Mouse (Mus musculus) heart, adult 2 months (tissue): ENCODE measurements around the gene Ssb. TPM values are rescaled to one million over a fixed set of nuclear protein-coding genes. Genes with fewer than 3 reads are reported as not detected.

Experiments
- DNase-seq, 2 experiments: peaks; one replicate each; pipeline ENCODE4 v3.0.0; 2021
- H3K27ac ChIP-seq: fragments of 200-600 bp; 2 replicates; pipeline ENCODE4 v1.8.1; 2022
- H3K27me3 ChIP-seq: fragments of 200-500 bp; 2 replicates; pipeline ENCODE4 v1.6.1; 2012; ENCODE audit warnings: mild to moderate bottlenecking, low read length, inconsistent platforms, mixed read lengths; ENCODE audit not compliant: control insufficient read depth, insufficient read depth
- H3K36me3 ChIP-seq: fragments of 200-500 bp; 2 replicates; pipeline ENCODE4 v1.6.1; 2012; ENCODE audit warnings: low read length, inconsistent platforms; ENCODE audit not compliant: control insufficient read depth, insufficient read depth
- H3K4me1 ChIP-seq: fragments of 200-500 bp; 2 replicates; pipeline ENCODE4 v1.6.1; 2011; ENCODE audit warnings: low read length; ENCODE audit not compliant: control insufficient read depth, insufficient read depth
- H3K4me3 ChIP-seq: fragments of 200-600 bp; 2 replicates; pipeline ENCODE4 v1.8.1; 2022
- H3K79me2 ChIP-seq: fragments of 200-500 bp; replicated peaks from 2 replicates; pipeline ENCODE4 v1.6.1; 2012; ENCODE audit warnings: mild to moderate bottlenecking, inconsistent platforms, low read length, moderate library complexity, mixed read lengths; ENCODE audit not compliant: control insufficient read depth, insufficient read depth
- H3K9ac ChIP-seq: fragments of 200-500 bp; 2 replicates; pipeline ENCODE4 v1.6.1; 2012; ENCODE audit warnings: low read depth, mild to moderate bottlenecking, control low read depth, inconsistent platforms, low read length, mixed read lengths
- CTCF ChIP-seq: fragments of 200-600 bp; IDR thresholded peaks from 2 replicates; pipeline ENCODE4 v1.8.1; 2022; ENCODE audit warnings: antibody characterized with exemption, mild to moderate bottlenecking, moderate library complexity
- EP300 ChIP-seq: fragments of 200-500 bp; IDR thresholded peaks from 2 replicates; pipeline ENCODE4 v1.6.1; 2011; ENCODE audit warnings: low read depth, low read length, control low read depth; ENCODE audit not compliant: insufficient read depth
- POLR2A ChIP-seq: fragments of 200-500 bp; IDR thresholded peaks from 2 replicates; pipeline ENCODE4 v1.6.1; 2011; ENCODE audit warnings: mild to moderate bottlenecking, low read depth, low read length, control low read depth; ENCODE audit not compliant: insufficient read depth
- WGBS: fragments of 180-500 bp; shearing (Covaris S2); methylation state at CpG from one replicate; pipeline ENCODE4 v1.1.7; 2018; 5-methylcytosine and 5-hydroxymethylcytosine counted together
- intact Hi-C: fragments of 180-260 bp; cut with DNase I; formaldehyde crosslinking; loops from one replicate; pipeline ENCODE4 v1.15.1; 2025
- long read RNA-seq: library from polyadenylated mRNA; stranded (forward); transcript quantifications from one replicate; pipeline ENCODE4 v2.0.0, GENCODE M21; 2021
- polyA plus RNA-seq: library from polyadenylated mRNA; depleted of rRNA; stranded (reverse); fragments of >200 nt; gene quantifications from 2 replicates; pipeline ENCODE4 v1.2.3, GENCODE M21; 2012; rRNA removed
- total RNA-seq, 2 experiments: library from RNA; stranded (reverse); gene quantifications; 2 replicates each; pipeline ENCODE4 v1.2.3; 2021

Ssb gene
- 10 to 100 TPM; 58.4 to 64.0 TPM for total RNA-seq
- 4.3 and 10.7 TPM in 2 replicates for polyA plus RNA-seq
- long read RNA-seq, transcript Ssb-201 (12 exons, 2,001 nt), result major isoform, 37 of 55 reads
- long read RNA-seq, partial matches to known transcripts, result 10 of 55 reads
- long read RNA-seq, other reads (novel, unspliced or antisense), result 7 of 55 reads

DNA sequence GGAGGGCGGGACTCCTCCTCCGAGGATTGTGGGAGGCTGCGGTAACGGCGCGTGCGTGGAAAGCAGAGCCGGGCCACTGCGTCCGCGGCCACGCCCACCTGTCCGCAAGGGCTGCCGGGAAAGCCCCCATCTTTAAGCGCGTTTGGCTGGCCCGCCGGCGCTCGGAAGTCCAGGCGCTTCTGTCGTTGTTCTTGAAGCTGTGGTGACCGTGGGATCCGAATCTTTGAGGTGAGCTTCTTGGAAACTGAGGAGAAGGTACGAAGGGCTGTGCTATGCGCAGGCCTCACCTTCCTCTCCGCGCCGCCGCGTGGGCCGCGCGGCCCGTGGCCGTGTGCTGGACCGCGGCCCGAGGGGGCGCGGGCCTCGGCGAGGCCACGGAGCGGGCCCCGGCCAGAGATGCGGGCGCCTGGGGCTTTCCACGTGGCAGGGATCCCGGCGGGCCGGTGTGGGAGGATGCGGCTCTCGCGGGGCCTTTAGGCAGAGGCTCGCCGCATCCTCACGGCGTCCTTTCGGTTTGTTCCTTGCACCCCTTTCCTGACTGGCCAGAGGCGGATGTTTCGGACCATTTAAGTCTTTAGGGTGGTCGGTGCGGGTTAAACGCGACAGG, at the start of gene Ssb:
Gene Ssb (plus strand): TSS at position 78 of the 607 bp plus-strand sequence.
- Histone ChIP-seq H3K9ac (peak within 1 kb of the TSS; percentile 82), H3K27ac (peak within 1 kb of the TSS; percentile 83), H3K27me3 (no peaks in the 10 kb centered on the region), H3K4me1 (peaks cover 3% of the 10 kb centered on the region), H3K79me2 (no peaks in the 10 kb centered on the region; the same call in 1 of the 2 replicates), H3K36me3 (peaks cover 10% of the 10 kb centered on the region), H3K4me3 (peak within 1 kb of the TSS; percentile 73)
- WGBS, result under 1% methylated on average over 66 of the region's 66 CpGs
- intact Hi-C loops, result loop anchor here (1.0 to 10.0 kb wide), 5 partner anchors 24 to 214 kb away; partner anchors contain the start of genes Bbs5, Mettl5, Ppig and Ubr3
- DNase-seq, result peak; percentile 95 to 96
- TF ChIP-seq CTCF (no peak), POLR2A (peak; percentile 84)

DNA sequence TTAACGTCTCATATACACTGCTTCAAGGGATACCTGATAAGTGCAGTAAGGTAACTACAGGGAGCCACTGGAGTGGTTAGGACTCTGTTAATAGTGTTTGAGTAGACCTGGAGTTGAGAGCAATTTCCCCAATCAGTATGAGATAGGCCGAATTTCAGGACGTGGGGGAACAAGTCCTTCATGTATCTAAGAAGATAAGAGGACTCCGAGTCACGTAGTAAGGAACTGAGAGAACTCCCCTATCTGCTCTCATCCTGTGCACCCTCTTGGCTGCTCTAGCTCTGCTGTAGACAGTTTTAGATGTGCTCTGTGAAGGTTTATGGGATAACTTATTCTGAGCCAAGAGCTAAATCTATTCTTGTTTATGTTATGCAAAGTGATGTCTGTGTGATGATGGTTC, 44.8 kb upstream of the Ssb start:
- Histone ChIP-seq H3K36me3 (no peaks in the 10 kb centered on the region), H3K9ac (no peak overlapping the region), H3K4me3 (no peak overlapping the region), H3K27me3 (no peaks in the 10 kb centered on the region), H3K4me1 (no peaks in the 10 kb centered on the region), H3K79me2 (no peaks in the 10 kb centered on the region), H3K27ac (no peak overlapping the region)
- intact Hi-C loops, result no loop called here
- TF ChIP-seq EP300 (no peak), CTCF (no peak), POLR2A (no peak)
- 17% methylated on average over 5 of the region's 5 CpGs for WGBS
- no peak for DNase-seq

DNA sequence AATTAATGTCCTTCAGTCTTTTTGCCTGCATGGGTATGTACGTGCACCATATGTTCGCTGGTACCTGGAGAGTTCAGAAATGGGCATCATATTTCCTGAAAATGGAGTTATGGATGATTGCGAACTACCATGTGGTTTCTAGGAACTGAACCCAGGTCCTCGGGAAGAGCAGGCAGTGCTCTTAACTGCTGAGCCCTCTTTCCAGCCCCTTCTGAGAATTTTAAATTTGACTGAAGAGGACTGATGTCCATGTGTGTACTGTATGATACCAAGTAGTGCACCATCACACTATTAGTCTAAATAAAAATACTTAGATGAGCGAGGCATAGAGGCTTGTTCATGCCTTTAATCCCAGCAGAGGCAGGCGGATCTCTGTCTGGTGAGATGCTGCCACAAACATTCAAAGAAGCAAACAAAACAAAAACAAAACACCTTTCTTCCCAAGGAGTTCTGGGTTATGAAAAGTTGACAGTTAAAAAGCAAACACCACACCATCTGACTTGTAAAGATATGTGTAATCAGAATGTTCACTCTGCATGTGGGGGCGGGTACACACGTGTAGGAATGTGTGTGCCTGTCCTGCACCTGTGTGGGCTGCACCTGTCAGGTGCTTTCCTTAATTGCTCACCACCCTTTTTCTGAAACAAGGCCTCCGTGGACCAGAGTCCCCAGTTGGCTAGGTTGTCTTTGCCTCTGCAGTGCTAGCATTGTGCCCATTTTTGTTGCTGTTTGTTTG, 42.8 kb upstream of the Ssb start:
- Histone ChIP-seq H3K36me3 (no peaks in the 10 kb centered on the region), H3K27ac (no peak overlapping the region), H3K79me2 (no peaks in the 10 kb centered on the region), H3K4me3 (no peak overlapping the region), H3K4me1 (no peaks in the 10 kb centered on the region), H3K9ac (no peak overlapping the region), H3K27me3 (no peaks in the 10 kb centered on the region)
- no peak for DNase-seq
- intact Hi-C loops, result no loop called here
- WGBS, result 79% methylated on average over 9 of the region's 9 CpGs
- TF ChIP-seq POLR2A, result no peak
- TF ChIP-seq CTCF, result no peak
- no peak for TF ChIP-seq EP300

- Histone ChIP-seq H3K4me3 (no peak overlapping the region), H3K36me3 (no peaks in the 10 kb centered on the region; the same call in 1 of the 2 replicates), H3K79me2 (no peaks in the 10 kb centered on the region), H3K27me3 (no peaks in the 10 kb centered on the region), H3K4me1 (no peaks in the 10 kb centered on the region), H3K27ac (no peak overlapping the region), H3K9ac (no peak overlapping the region)
- DNase-seq, result no peak
- intact Hi-C loops, result no loop called here
- TF ChIP-seq POLR2A (no peak), CTCF (no peak), EP300 (no peak)
- WGBS, result 50% methylated on average over 1 of the region's 1 CpGs
Observed at GRCm38 (mm10) chr2:69820201-69820600, 41.2 kb upstream of the Ssb start.

DNA sequence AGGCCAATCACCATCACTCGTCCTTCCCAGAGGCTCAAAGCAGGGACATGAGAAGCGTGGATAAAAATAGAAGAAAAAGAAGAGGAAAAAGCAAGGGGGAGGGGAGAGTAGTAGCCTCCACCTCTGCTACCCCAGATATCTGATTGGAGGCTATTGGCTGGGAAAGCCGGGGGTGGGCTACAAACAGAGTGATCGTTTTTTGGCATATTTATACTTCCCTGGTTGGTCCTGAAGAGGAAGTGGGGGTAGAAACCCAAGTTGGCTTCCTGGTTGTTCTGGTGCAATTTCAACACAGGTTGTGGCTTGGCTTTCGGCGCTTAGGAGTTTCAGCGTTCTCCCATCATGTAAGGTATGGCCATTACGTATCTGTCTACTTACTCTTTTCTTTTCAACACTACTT, 39.7 kb upstream of the Ssb start, which contains the start of gene Klhl23:
Gene Klhl23 (plus strand): TSS at position 234 of the 400 bp plus-strand sequence.
- intact Hi-C loops, result no loop called here
- 9% methylated on average over 8 of the region's 8 CpGs for WGBS
- H3K4me1 ChIP-seq, result no peaks in the 10 kb centered on the region
- H3K9ac ChIP-seq, result peak within 1 kb of the TSS; percentile 89
- no peaks in the 10 kb centered on the region for H3K79me2 ChIP-seq
- H3K27ac ChIP-seq, result peak within 1 kb of the TSS; percentile 63
- no peaks in the 10 kb centered on the region for H3K27me3 ChIP-seq
- H3K4me3 ChIP-seq, result peak within 1 kb of the TSS; percentile 70
- TF ChIP-seq POLR2A (peak; percentile 51), CTCF (no peak)
- peak; percentile 30 to 42 for DNase-seq
- H3K36me3 ChIP-seq, result no peaks in the 10 kb centered on the region; the same call in 1 of the 2 replicates
